Mouse (Mus musculus) spleen, postnatal 0 days (tissue): ENCODE results near the gene Ddx60. TPM values are rescaled to one million over a fixed set of nuclear protein-coding genes. Genes with fewer than 3 reads are reported as not detected.

Experiments used
- polyA plus RNA-seq: library from polyadenylated mRNA; unstranded; fragments of >200 nt; fragmentation: Nextera tagmentation; extraction: Ambion mirVana; gene quantifications from 2 replicates; pipeline ENCODE4 v1.2.1, GENCODE M21; 2015

The Ddx60 gene
- 4.7 and 8.0 TPM in 2 replicates for polyA plus RNA-seq

GRCm38 (mm10) chr8:61927777-61928494 is at the start of gene Ddx60:
Gene Ddx60 (plus strand): TSS chr8:61928087.

GRCm38 (mm10) chr8:61902521-61902920 is 25.4 kb upstream of the Ddx60 start, which contains the start of gene Palld:
Gene Palld (minus strand): TSS chr8:61902690.

Other genes with a start within 250 kb of the Ddx60 start
- gene Palld, start 25.4 kb upstream of the Ddx60 start, polyA plus RNA-seq: 18.7 and 19.0 TPM in 2 replicates
- 0.15 TPM in 1 of 2 replicates, not detected in the other for gene Anxa10, start 195.1 kb downstream of the Ddx60 start, polyA plus RNA-seq